ENCODE assay signal across 23 mouse cellular contexts in the genomic region with DNA sequence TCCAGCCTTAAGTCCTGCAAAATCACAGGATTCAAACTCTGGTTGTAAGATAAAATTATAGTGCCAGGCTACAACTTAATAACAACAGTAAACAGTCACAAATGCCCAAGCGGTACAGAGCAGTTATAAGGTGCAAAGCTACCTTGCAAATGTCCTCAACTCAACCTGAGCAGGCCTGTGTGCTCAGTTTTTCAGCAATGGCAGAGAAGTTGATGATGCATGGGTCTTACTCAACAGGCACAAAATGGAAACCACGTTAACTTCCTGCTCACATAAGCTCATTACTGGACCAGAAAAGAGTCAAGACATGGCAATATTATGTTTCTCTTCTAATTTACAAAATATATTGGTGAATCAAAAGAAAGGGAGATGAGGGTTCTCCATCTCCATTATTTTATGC. TPM values are rescaled to one million over a fixed set of nuclear protein-coding genes. Genes with fewer than 3 reads are reported as not detected.
A peak's percentile ranks its signal among the peaks of the same experiment; 100 is the strongest.
DNase-seq lines count a peak whose midpoint lies in the region; ATAC-seq and TF ChIP-seq lines count a peak whose summit lies in the region.
"Had no signal": no experiment of that assay in that cellular context is flagged by ENCODE, and none has a peak within 500 bp of the region (broad histone marks: within the 10 kb centered on the region; RNA-seq: fewer than 3 reads in every experiment).

No protein-coding gene starts in this region.

- peak overlapping the region; percentile 11; the same call in 1 of the 2 replicates for H3K9ac ChIP-seq in MEL (ENCODE audit: control insufficient read depth, low read depth, low read length, poor library complexity, severe bottlenecking)
- H3K9ac ChIP-seq in liver, embryonic 13.5 days = peak overlapping the region; percentile 56
- H3K9ac ChIP-seq in liver, embryonic 16.5 days (ENCODE audit: low read depth, low read length) = no peak overlapping the region
- H3K9ac ChIP-seq: embryonic facial prominence, embryonic 12.5 days; embryonic facial prominence, embryonic 15.5 days; forebrain, postnatal 0 days; hindbrain, embryonic 12.5 days; hindbrain, embryonic 15.5 days had no signal

- TF ChIP-seq CTCF in MEL (IDR thresholded peaks at IDR 0.05 in 2 of 3, conservative IDR thresholded peaks at IDR 0.05 in 1 of 3; ENCODE audit: control insufficient read depth in 1 of 3, insufficient read depth in 1 of 3, low read depth in 2 of 3, low read length in 3 of 3, poor library complexity in 1 of 3, severe bottlenecking in 1 of 3) = no peak

- no peak for TF ChIP-seq EP300 in MEL (IDR thresholded peaks at IDR 0.05; ENCODE audit: low read depth in 1 of 2, low read length in 2 of 2)

- no peaks in the 10 kb centered on the region for H3K27me3 ChIP-seq in MEL (ENCODE audit: control insufficient read depth in 1 of 2, insufficient read depth in 2 of 2, low read length in 2 of 2)
- H3K27me3 ChIP-seq in liver, embryonic 13.5 days = no peaks in the 10 kb centered on the region
- H3K27me3 ChIP-seq in liver, embryonic 16.5 days (ENCODE audit: control insufficient read depth, insufficient read depth, low read depth, low read length) = no peaks in the 10 kb centered on the region
- H3K27me3 ChIP-seq: embryonic facial prominence, embryonic 12.5 days; embryonic facial prominence, embryonic 15.5 days; hindbrain, embryonic 12.5 days; hindbrain, embryonic 15.5 days; Patski had no signal

- H3K4me2 ChIP-seq in liver, embryonic 13.5 days = peak overlapping the region; percentile 68
- peak overlapping the region; percentile 68; the same call in 1 of the 2 replicates for H3K4me2 ChIP-seq in liver, embryonic 16.5 days (ENCODE audit: low read depth, low read length)
- H3K4me2 ChIP-seq: embryonic facial prominence, embryonic 12.5 days; embryonic facial prominence, embryonic 15.5 days; heart, embryonic 11.5 days; hindbrain, embryonic 12.5 days; hindbrain, embryonic 15.5 days had no signal

- H3K9me3 ChIP-seq in MEL (replicated peaks; ENCODE audit: insufficient read depth, low read length) = no peaks in the 10 kb centered on the region
- no peaks in the 10 kb centered on the region for H3K9me3 ChIP-seq in liver, embryonic 13.5 days (replicated peaks)
- H3K9me3 ChIP-seq in liver, embryonic 16.5 days (replicated peaks; ENCODE audit: control insufficient read depth, low read length) = no peaks in the 10 kb centered on the region
- H3K9me3 ChIP-seq: embryonic facial prominence, embryonic 12.5 days; embryonic facial prominence, embryonic 15.5 days; hindbrain, embryonic 12.5 days; hindbrain, embryonic 15.5 days had no signal

- WGBS in liver, embryonic 13.5 days (ENCODE audit: insufficient replicate concordance) = 62% methylated on average over 2 of the region's 2 CpGs
- WGBS in liver, embryonic 16.5 days (ENCODE audit: insufficient replicate concordance) = 67% methylated on average over 2 of the region's 2 CpGs

- peaks cover 15 to 47% of the 10 kb centered on the region in 2 experiments for H3K4me1 ChIP-seq in MEL (ENCODE audit: control insufficient read depth in 1 of 2, insufficient read depth in 2 of 2, low read length in 2 of 2)
- peaks cover 88% of the 10 kb centered on the region for H3K4me1 ChIP-seq in liver, embryonic 13.5 days (replicated peaks)
- peaks cover 64% of the 10 kb centered on the region for H3K4me1 ChIP-seq in liver, embryonic 16.5 days (ENCODE audit: control insufficient read depth, low read depth, low read length)

- H3K27ac ChIP-seq in MEL (ENCODE audit: control insufficient read depth, low read depth, low read length) = peak overlapping the region; percentile 89
- peak overlapping the region; percentile 94 for H3K27ac ChIP-seq in liver, embryonic 13.5 days
- H3K27ac ChIP-seq in liver, embryonic 16.5 days (ENCODE audit: low read length) = peak overlapping the region; percentile 88
- H3K27ac ChIP-seq: embryonic facial prominence, embryonic 12.5 days; embryonic facial prominence, embryonic 15.5 days; gastrocnemius, adult 2 months; hindbrain, embryonic 12.5 days; hindbrain, embryonic 15.5 days had no signal

- no peak for TF ChIP-seq RAD21 in MEL (IDR thresholded peaks at IDR 0.05; ENCODE audit: low read depth, low read length)

- DNase-seq in 416B (ENCODE audit: low read depth) (peak; percentile 65), MEL (ENCODE audit: low read depth, low spot score) (peak; percentile 64)
- DNase-seq in liver, embryonic 13.5 days = no peak
- DNase-seq in yolk sac, embryonic 10.5 days (ENCODE audit: low spot score) = no peak
- DNase-seq in layer of hippocampus, adult 11-12 months (ENCODE audit: low spot score) = no peak
- no peak for DNase-seq in cerebellum, adult 11 months
- DNase-seq: adrenal gland, postnatal 10 days; adrenal gland, postnatal 36 days; cerebellum, adult 2 months; cerebellum, adult 9-11 months; cerebellum, postnatal 25 days; forebrain, postnatal 0 days; gastrocnemius, adult 2 months; gastrocnemius, postnatal 25 days; heart, adult 18-20 months had no signal

- peaks cover 0 to 31% of the 10 kb centered on the region in 2 experiments; a peak in 2 of 4 replicates for H3K36me3 ChIP-seq in MEL (ENCODE audit: control insufficient read depth in 1 of 2, insufficient read depth in 2 of 2, low read length in 2 of 2)
- H3K36me3 ChIP-seq in liver, embryonic 13.5 days = peaks cover 10% of the 10 kb centered on the region
- H3K36me3 ChIP-seq in liver, embryonic 16.5 days (ENCODE audit: control insufficient read depth, insufficient read depth) = 0 out of 2 replicates have a peak, but pooled peaks cover 3% of the 10 kb centered on the region

- no peak for TF ChIP-seq POLR2A in MEL (IDR thresholded peaks at IDR 0.05; ENCODE audit: control insufficient read depth in 1 of 2, insufficient read depth in 1 of 2, low read depth in 1 of 2, low read length in 2 of 2, poor library complexity in 1 of 2)

- H3K79me2 ChIP-seq in MEL (ENCODE audit: control insufficient read depth, insufficient read depth, low read length, poor library complexity) = peaks cover 5% of the 10 kb centered on the region

- H3K4me3 ChIP-seq in MEL (ENCODE audit: control insufficient read depth in 1 of 2, insufficient read depth in 1 of 2, low read depth in 2 of 2, low read length in 2 of 2) = peak overlapping the region; percentile 7 to 24; a peak in 1 of 4 replicates
- H3K4me3 ChIP-seq in liver, embryonic 13.5 days (replicated peaks) = 0 out of 2 replicates have a peak overlapping the region, but pooled peaks have one; percentile 1
- H3K4me3 ChIP-seq in liver, embryonic 16.5 days (ENCODE audit: low read depth, low read length) = no peak overlapping the region
- H3K4me3 ChIP-seq: embryonic facial prominence, embryonic 12.5 days; embryonic facial prominence, embryonic 15.5 days; gastrocnemius, adult 2 months; hindbrain, embryonic 12.5 days; hindbrain, embryonic 15.5 days had no signal

- no peak for ATAC-seq in liver, embryonic 13.5 days (ENCODE audit: low read depth)
- ATAC-seq in liver, embryonic 16.5 days (ENCODE audit: low read depth) = no peak
- ATAC-seq: forebrain, embryonic 14.5 days; forebrain, postnatal 0 days; Patski had no signal

TF ChIP-seq in MEL, 35 proteins besides CTCF, POLR2A, EP300 and RAD21 (continues in another document):
- TF ChIP-seq MEF2A (IDR thresholded peaks at IDR 0.05; ENCODE audit: extremely low read depth, insufficient replicate concordance, low read depth, low read length, poor library complexity, severe bottlenecking) = no peak
- no peak for TF ChIP-seq NRF1 (IDR thresholded peaks at IDR 0.05; ENCODE audit: insufficient read depth, low read depth, low read length, poor library complexity, severe bottlenecking)
- TF ChIP-seq MYC (IDR thresholded peaks at IDR 0.05; ENCODE audit: low read depth, low read length) = no peak
- no peak for TF ChIP-seq MAX (IDR thresholded peaks at IDR 0.05; ENCODE audit: low read length)
- no peak for TF ChIP-seq POLR2AphosphoS5 (IDR thresholded peaks at IDR 0.05; ENCODE audit: borderline replicate concordance, low read depth, low read length)
- no peak for TF ChIP-seq UBTF (IDR thresholded peaks at IDR 0.05; ENCODE audit: borderline replicate concordance, insufficient read depth, low read depth, low read length)
- TF ChIP-seq E2F4 (IDR thresholded peaks at IDR 0.05; ENCODE audit: borderline replicate concordance, low read depth, low read length) = no peak
- no peak for TF ChIP-seq JUND (IDR thresholded peaks at IDR 0.05; ENCODE audit: low read depth, low read length)
- no peak for TF ChIP-seq TBP (IDR thresholded peaks at IDR 0.05; ENCODE audit: low read depth, low read length)
- no peak for TF ChIP-seq ZC3H11A (IDR thresholded peaks at IDR 0.05; ENCODE audit: low read depth, low read length)
- no peak for TF ChIP-seq ZKSCAN1 (IDR thresholded peaks at IDR 0.05; ENCODE audit: low read depth, low read length)
- TF ChIP-seq TAL1 (IDR thresholded peaks at IDR 0.05; ENCODE audit: low read length) = no peak
- TF ChIP-seq ETS1 (IDR thresholded peaks at IDR 0.05; ENCODE audit: low read depth, low read length) = no peak
- no peak for TF ChIP-seq GATA1 (IDR thresholded peaks at IDR 0.05; ENCODE audit: low read depth, low read length)
- no peak for TF ChIP-seq MXI1 (IDR thresholded peaks at IDR 0.05; ENCODE audit: low read depth, low read length)
- no peak for TF ChIP-seq GABPA (IDR thresholded peaks at IDR 0.05; ENCODE audit: low read depth, low read length)
- TF ChIP-seq ELF1 (IDR thresholded peaks at IDR 0.05; ENCODE audit: low read depth, low read length) = no peak
- TF ChIP-seq ZNF384 (IDR thresholded peaks at IDR 0.05; ENCODE audit: low read depth, low read length) = no peak

RNA-seq across cellular contexts. Expression of a gene that starts 2.7 kb away (rescaled TPM):
- 4.0 and 4.3 TPM in 2 replicates for total RNA-seq in MEL (2012; rRNA removed)
- polyA plus RNA-seq in MEL (2012; ENCODE audit: insufficient read depth in 1 of 2, insufficient read length in 2 of 2, low read depth in 1 of 2, low replicate concordance in 2 of 2, missing spikeins in 1 of 2) = 10 to 100 TPM in 1 of 2 experiments, 1 to 10 TPM in 1; 9.8 to 47.3 TPM
- polyA plus RNA-seq in liver, embryonic 13.5 days (2015; fragmentation: Nextera tagmentation; extraction: Ambion mirVana) = 3.0 and 3.1 TPM in 2 replicates
- polyA plus RNA-seq in liver, embryonic 16.5 days (2015; fragmentation: Nextera tagmentation; extraction: Ambion mirVana) = 2.0 and 2.4 TPM in 2 replicates

RNA-seq across cellular contexts. Expression of a gene that starts 18.7 kb away (rescaled TPM):
- total RNA-seq in MEL (2012; rRNA removed) = 5.9 and 6.0 TPM in 2 replicates
- 10 to 100 TPM in 1 of 2 experiments, not detected in 1; 34.4 TPM for polyA plus RNA-seq in MEL (2012; ENCODE audit: insufficient read depth in 1 of 2, insufficient read length in 2 of 2, low read depth in 1 of 2, low replicate concordance in 2 of 2, missing spikeins in 1 of 2)
- 13.6 and 19.5 TPM in 2 replicates for polyA plus RNA-seq in liver, embryonic 13.5 days (2015; fragmentation: Nextera tagmentation; extraction: Ambion mirVana)
- polyA plus RNA-seq in liver, embryonic 16.5 days (2015; fragmentation: Nextera tagmentation; extraction: Ambion mirVana) = 13.9 and 16.7 TPM in 2 replicates

RNA-seq across cellular contexts. Expression of a gene that starts 18.8 kb away (rescaled TPM):
- total RNA-seq in MEL (2012; rRNA removed) = 20.2 and 20.5 TPM in 2 replicates
- 10 to 100 TPM in 1 of 2 experiments, not detected in 1; 28.7 TPM for polyA plus RNA-seq in MEL (2012; ENCODE audit: insufficient read depth in 1 of 2, insufficient read length in 2 of 2, low read depth in 1 of 2, low replicate concordance in 2 of 2, missing spikeins in 1 of 2)
- 3.3 and 3.5 TPM in 2 replicates for polyA plus RNA-seq in liver, embryonic 13.5 days (2015; fragmentation: Nextera tagmentation; extraction: Ambion mirVana)
- polyA plus RNA-seq in liver, embryonic 16.5 days (2015; fragmentation: Nextera tagmentation; extraction: Ambion mirVana) = 2.8 and 3.0 TPM in 2 replicates

Comparison
In these comparisons a context has a peak if more than half of its experiments do, and no peak if none do; other contexts are left out.
1. DNase-seq: peak in 416B (single experiment) and MEL (single experiment); none in liver, embryonic 13.5 days (single experiment), yolk sac, embryonic 10.5 days (single experiment), layer of hippocampus, adult 11-12 months (single experiment) and cerebellum, adult 11 months (single experiment).
2. Peak in every context shown above with its lines, with median percentiles within 50 percentile points of each other: H3K27ac ChIP-seq.